Comparison of ENCODE assay signal across 14 mouse cellular contexts in genomic region chr13:53468171-53468570, GRCm38 (mm10). TPM values are rescaled to one million over a fixed set of nuclear protein-coding genes. Genes with fewer than 3 reads are reported as not detected.
DNase-seq lines count a peak whose midpoint lies in the region; ATAC-seq lines count a peak whose summit lies in the region.
"Had no signal": no experiment of that assay in that cellular context is flagged by ENCODE, and none has a peak within 500 bp of the region (broad histone marks: within the 10 kb centered on the region; RNA-seq: fewer than 3 reads in every experiment).

No protein-coding gene starts in this region.

- H3K27ac ChIP-seq in heart, embryonic 12.5 days (ENCODE audit: poor library complexity, severe bottlenecking), result no peak overlapping the region
- H3K27ac ChIP-seq in embryonic facial prominence, embryonic 11.5 days (replicated peaks; ENCODE audit: low read depth, low read length), result no peak overlapping the region
- H3K27ac ChIP-seq in hindbrain, embryonic 14.5 days, result no peak overlapping the region
- H3K27ac ChIP-seq in neural tube, embryonic 11.5 days (ENCODE audit: low read depth, low read length), result no peak overlapping the region
- H3K27ac ChIP-seq: gastrocnemius, adult 2 months; liver, embryonic 14.5 days had no signal

- peak overlapping the region; percentile 22; the same call in 1 of the 2 replicates for H3K4me2 ChIP-seq in heart, embryonic 12.5 days
- H3K4me2 ChIP-seq in embryonic facial prominence, embryonic 11.5 days (ENCODE audit: low read depth, low read length), result peak overlapping the region; percentile 3; the same call in 1 of the 2 replicates
- peak overlapping the region; percentile 34 for H3K4me2 ChIP-seq in hindbrain, embryonic 14.5 days (replicated peaks)
- peak overlapping the region; percentile 3; the same call in 1 of the 2 replicates for H3K4me2 ChIP-seq in neural tube, embryonic 11.5 days (ENCODE audit: low read depth)

- no peak for DNase-seq in heart, postnatal 25 days (ENCODE audit: low spot score)
- DNase-seq in embryonic facial prominence, embryonic 11.5 days (ENCODE audit: low spot score), result peak; percentile 34
- DNase-seq in hindbrain, embryonic 14.5 days (ENCODE audit: low spot score), result peak; percentile 24
- no peak for DNase-seq in neural tube, embryonic 11.5 days (ENCODE audit: low spot score)
- no peak for DNase-seq in spleen, postnatal 10 days (ENCODE audit: low spot score in 2 of 2)
- DNase-seq in c-Kit-positive CD71-positive TER-119-positive erythroid progenitor cells, embryonic 14.5 days (ENCODE audit: low spot score), result no peak
- DNase-seq: cerebellum, adult 9-10 months; gastrocnemius, adult 2 months; kidney, postnatal 4 days; thymus, postnatal 4 days had no signal

- H3K36me3 ChIP-seq in heart, embryonic 12.5 days, result no peaks in the 10 kb centered on the region
- no peaks in the 10 kb centered on the region for H3K36me3 ChIP-seq in embryonic facial prominence, embryonic 11.5 days (replicated peaks; ENCODE audit: control insufficient read depth, insufficient read depth, low read depth, low read length)
- no peaks in the 10 kb centered on the region for H3K36me3 ChIP-seq in hindbrain, embryonic 14.5 days (replicated peaks; ENCODE audit: control insufficient read depth, insufficient read depth)
- no peaks in the 10 kb centered on the region for H3K36me3 ChIP-seq in neural tube, embryonic 11.5 days (ENCODE audit: control insufficient read depth, insufficient read depth, low read length)

- intact Hi-C loops in heart, postnatal 25 days (cut with DNase I), result no loop called here

- no peak overlapping the region for H3K4me3 ChIP-seq in heart, embryonic 12.5 days
- peak overlapping the region; percentile 11; the same call in 1 of the 2 replicates for H3K4me3 ChIP-seq in embryonic facial prominence, embryonic 11.5 days (ENCODE audit: low read depth, low read length)
- H3K4me3 ChIP-seq in hindbrain, embryonic 14.5 days (replicated peaks; ENCODE audit: low read length), result peak overlapping the region; percentile 9
- H3K4me3 ChIP-seq in neural tube, embryonic 11.5 days (ENCODE audit: low read depth, low read length), result no peak overlapping the region
- H3K4me3 ChIP-seq: erythroblast, embryonic 14.5 days; gastrocnemius, adult 2 months had no signal

- H3K4me1 ChIP-seq in heart, embryonic 12.5 days (replicated peaks), result peaks cover 45% of the 10 kb centered on the region
- peaks cover 7% of the 10 kb centered on the region for H3K4me1 ChIP-seq in embryonic facial prominence, embryonic 11.5 days (ENCODE audit: control insufficient read depth, insufficient read depth, low read length)
- peaks cover 9% of the 10 kb centered on the region for H3K4me1 ChIP-seq in hindbrain, embryonic 14.5 days (replicated peaks; ENCODE audit: control insufficient read depth, insufficient read depth, low read length)
- H3K4me1 ChIP-seq in neural tube, embryonic 11.5 days (ENCODE audit: control insufficient read depth, insufficient read depth, low read length), result peaks cover 16% of the 10 kb centered on the region

- no peak overlapping the region for H3K9ac ChIP-seq in heart, embryonic 12.5 days
- H3K9ac ChIP-seq in embryonic facial prominence, embryonic 11.5 days (replicated peaks; ENCODE audit: low read length), result peak overlapping the region; percentile 23; the same call in 1 of the 2 replicates
- H3K9ac ChIP-seq in hindbrain, embryonic 14.5 days, result no peak overlapping the region
- no peak overlapping the region for H3K9ac ChIP-seq in neural tube, embryonic 11.5 days (ENCODE audit: low read length)
- H3K9ac ChIP-seq: liver, embryonic 14.5 days had no signal

- no peak for ATAC-seq in heart, embryonic 12.5 days (ENCODE audit: insufficient number of reproducible peaks, low FRiP score)
- no peak for ATAC-seq in embryonic facial prominence, embryonic 11.5 days (replicated peaks; ENCODE audit: insufficient number of reproducible peaks, low FRiP score, low TSS enrichment, low read depth)
- ATAC-seq in hindbrain, embryonic 14.5 days (ENCODE audit: low FRiP score), result no peak
- no peak for ATAC-seq in neural tube, embryonic 11.5 days (ENCODE audit: insufficient read depth, low FRiP score, low TSS enrichment)
- ATAC-seq: intestine, embryonic 16.5 days had no signal

- H3K27me3 ChIP-seq in heart, embryonic 12.5 days (replicated peaks), result peaks cover 52% of the 10 kb centered on the region
- peaks cover 28% of the 10 kb centered on the region for H3K27me3 ChIP-seq in embryonic facial prominence, embryonic 11.5 days (ENCODE audit: control insufficient read depth, insufficient read depth, low read length)
- peaks cover 98% of the 10 kb centered on the region for H3K27me3 ChIP-seq in hindbrain, embryonic 14.5 days (ENCODE audit: control insufficient read depth, insufficient read depth, low read length)
- H3K27me3 ChIP-seq in neural tube, embryonic 11.5 days (ENCODE audit: control insufficient read depth, insufficient read depth, low read length), result peaks cover 70% of the 10 kb centered on the region

- H3K9me3 ChIP-seq in heart, embryonic 12.5 days (replicated peaks), result no peaks in the 10 kb centered on the region
- no peaks in the 10 kb centered on the region for H3K9me3 ChIP-seq in embryonic facial prominence, embryonic 11.5 days (replicated peaks; ENCODE audit: control insufficient read depth, low read length)
- H3K9me3 ChIP-seq in hindbrain, embryonic 14.5 days (ENCODE audit: control insufficient read depth, low read length), result no peaks in the 10 kb centered on the region
- H3K9me3 ChIP-seq in neural tube, embryonic 11.5 days (ENCODE audit: control insufficient read depth, low read length), result no peaks in the 10 kb centered on the region

- WGBS in heart, embryonic 12.5 days, result 50% methylated on average over 14 of the region's 14 CpGs
- 22% methylated on average over 14 of the region's 14 CpGs for WGBS in embryonic facial prominence, embryonic 11.5 days
- WGBS in hindbrain, embryonic 14.5 days, result 15% methylated on average over 14 of the region's 14 CpGs
- 18% methylated on average over 14 of the region's 14 CpGs for whole genome bisulfite sequencing in neural tube, embryonic 11.5 days

RNA-seq across cellular contexts. Expression of gene Msx2, which starts 4.7 kb away (rescaled TPM):
- polyA plus RNA-seq in heart, embryonic 12.5 days (2016; fragmentation: Nextera tagmentation; extraction: Ambion mirVana), result 8.7 and 9.0 TPM in 2 replicates
- total RNA-seq in heart, postnatal 25 days (2021), result under 1 TPM; 0.59 to 0.91 TPM
- 31.2 and 41.2 TPM in 2 replicates for polyA plus RNA-seq in embryonic facial prominence, embryonic 11.5 days (2014; fragmentation: Nextera tagmentation; extraction: Ambion mirVana)
- 1.9 and 2.9 TPM in 2 replicates for polyA plus RNA-seq in hindbrain, embryonic 14.5 days (2014; fragmentation: Nextera tagmentation; extraction: Ambion mirVana)
- 20.2 and 21.0 TPM in 2 replicates for polyA plus RNA-seq in neural tube, embryonic 11.5 days (2014; fragmentation: Nextera tagmentation; extraction: Ambion mirVana)
- total RNA-seq: gastrocnemius, adult 2 months had no signal
- polyA plus RNA-seq: erythroblast, embryonic 14.5 days had no signal

Comparison
In these comparisons a context has a peak if more than half of its experiments do, and no peak if none do; other contexts are left out.
1. H3K4me3 ChIP-seq: peak in embryonic facial prominence, embryonic 11.5 days (single experiment) and hindbrain, embryonic 14.5 days (single experiment); none in heart, embryonic 12.5 days (single experiment) and neural tube, embryonic 11.5 days (single experiment).
2. DNase-seq: peak in embryonic facial prominence, embryonic 11.5 days (single experiment) and hindbrain, embryonic 14.5 days (single experiment); none in heart, postnatal 25 days (single experiment), neural tube, embryonic 11.5 days (single experiment), spleen, postnatal 10 days (0 of 2) and c-Kit-positive CD71-positive TER-119-positive erythroid progenitor cells, embryonic 14.5 days (single experiment).
3. Peak in every context shown above with its lines, with median percentiles within 50 percentile points of each other: H3K4me2 ChIP-seq.